18 mouse cellular contexts compared by ENCODE assay signal in genomic region chr10:56474951-56475350, GRCm38 (mm10).
"Had no signal": no experiment of that assay in that cellular context is flagged by ENCODE, and none has a peak within 500 bp of the region (broad histone marks: within the 10 kb centered on the region; RNA-seq: fewer than 3 reads in every experiment).

No protein-coding gene starts in this region.

- DNase-seq: kidney, adult 11 months; kidney, adult 9 months; liver, embryonic 13.5 days; lung, adult 2 months; lung, postnatal 14 days; lung, postnatal 4 days; right cerebral cortex, adult 18-20 months; right cerebral cortex, postnatal 14 days; right cerebral cortex, postnatal 4 days; spleen, adult 18-20 months; thymus, postnatal 36 days had no signal

- H3K4me1 ChIP-seq: intestine, embryonic 15.5 days; liver, embryonic 13.5 days; midbrain, embryonic 12.5 days; midbrain, embryonic 15.5 days; neural tube, embryonic 12.5 days; neural tube, embryonic 15.5 days; stomach, embryonic 15.5 days had no signal

- ATAC-seq: intestine, embryonic 15.5 days; midbrain, embryonic 15.5 days had no signal

- H3K36me3 ChIP-seq: intestine, embryonic 15.5 days; liver, embryonic 13.5 days; midbrain, embryonic 12.5 days; midbrain, embryonic 15.5 days; neural tube, embryonic 12.5 days; neural tube, embryonic 15.5 days; stomach, embryonic 15.5 days had no signal

- H3K27ac ChIP-seq: intestine, embryonic 15.5 days; left cerebral cortex, adult 2 months; liver, embryonic 13.5 days; midbrain, embryonic 12.5 days; midbrain, embryonic 15.5 days; neural tube, embryonic 12.5 days; neural tube, embryonic 15.5 days; stomach, embryonic 15.5 days had no signal

- H3K27me3 ChIP-seq: intestine, embryonic 15.5 days; liver, embryonic 13.5 days; midbrain, embryonic 12.5 days; midbrain, embryonic 15.5 days; neural tube, embryonic 12.5 days; neural tube, embryonic 15.5 days; stomach, embryonic 15.5 days had no signal

- H3K9ac ChIP-seq: intestine, embryonic 15.5 days; liver, embryonic 13.5 days; midbrain, embryonic 12.5 days; midbrain, embryonic 15.5 days; neural tube, embryonic 12.5 days; neural tube, embryonic 15.5 days; stomach, embryonic 15.5 days had no signal

- H3K9me3 ChIP-seq: intestine, embryonic 15.5 days; liver, embryonic 13.5 days; midbrain, embryonic 12.5 days; midbrain, embryonic 15.5 days; neural tube, embryonic 12.5 days; neural tube, embryonic 15.5 days; stomach, embryonic 15.5 days had no signal

- H3K4me2 ChIP-seq: intestine, embryonic 15.5 days; liver, embryonic 13.5 days; midbrain, embryonic 12.5 days; midbrain, embryonic 15.5 days; neural tube, embryonic 12.5 days; neural tube, embryonic 15.5 days; stomach, embryonic 15.5 days had no signal

- H3K4me3 ChIP-seq: intestine, embryonic 15.5 days; left cerebral cortex, adult 2 months; liver, embryonic 13.5 days; midbrain, embryonic 12.5 days; midbrain, embryonic 15.5 days; neural tube, embryonic 12.5 days; neural tube, embryonic 15.5 days; stomach, embryonic 15.5 days had no signal
